Mouse (Mus musculus): ENCODE measurements at regions not wholly inside any gene's neighbourhood (a gene's known extent, or its start where the extent isn't known, plus 50 kb on each side); places are given as distances from the start of the nearest gene placed in this dataset.

- H3K27me3 ChIP-seq (ENCODE audit: control insufficient read depth, insufficient read depth, insufficient read length), result no peaks in the 10 kb centered on the region
- H3K4me3 ChIP-seq, result no peak overlapping the region
- TF ChIP-seq USF1 (IDR thresholded peaks at IDR 0.05; ENCODE audit: low read depth) (no peak), E2F4 (IDR thresholded peaks at IDR 0.05; ENCODE audit: insufficient read depth) (no peak), MAX (IDR thresholded peaks at IDR 0.05; ENCODE audit: low read depth) (no peak), POLR2A (IDR thresholded peaks at IDR 0.05; ENCODE audit: insufficient read length, low read depth) (no peak)
- no peaks in the 10 kb centered on the region for H3K79me2 ChIP-seq (ENCODE audit: control insufficient read depth, insufficient read depth)
- H3K36me3 ChIP-seq (ENCODE audit: control insufficient read depth, insufficient read depth), result no peaks in the 10 kb centered on the region
- H3K4me2 ChIP-seq (ENCODE audit: low read depth), result no peak overlapping the region
- no peak overlapping the region for H3ac ChIP-seq (ENCODE audit: control insufficient read depth, insufficient read length)
Observed at GRCm38 (mm10) chr1:35973386-35973785, 94.8 kb upstream of the Hs6st1 start.

- no peaks in the 10 kb centered on the region for H3K36me3 ChIP-seq (ENCODE audit: control insufficient read depth, insufficient read depth)
- TF ChIP-seq TCF12 (IDR thresholded peaks at IDR 0.05; ENCODE audit: insufficient read depth, poor library complexity, severe bottlenecking) (no peak), MYOD1 (IDR thresholded peaks at IDR 0.05; ENCODE audit: control insufficient read depth in 1 of 3, insufficient read length in 2 of 3, low read depth in 2 of 3) (no peak), CEBPB (IDR thresholded peaks at IDR 0.05; ENCODE audit: insufficient read depth, poor library complexity, severe bottlenecking) (no peak), POLR2AphosphoS2 (IDR thresholded peaks at IDR 0.05; ENCODE audit: insufficient read length, low read depth) (no peak), SRF (IDR thresholded peaks at IDR 0.05; ENCODE audit: control insufficient read depth, insufficient read length, low read depth) (no peak), TCF3 (IDR thresholded peaks at IDR 0.05; ENCODE audit: insufficient read length, low read depth) (no peak), USF1 (IDR thresholded peaks at IDR 0.05; ENCODE audit: low read depth) (no peak), POLR2A (IDR thresholded peaks at IDR 0.05; ENCODE audit: insufficient read length, low read depth) (no peak), MAX (IDR thresholded peaks at IDR 0.05; ENCODE audit: low read depth) (no peak), MYOG (IDR thresholded peaks at IDR 0.05; ENCODE audit: control insufficient read depth in 1 of 3, insufficient read depth in 1 of 3, insufficient read length in 2 of 3, low read depth in 2 of 3) (no peak), E2F4 (IDR thresholded peaks at IDR 0.05; ENCODE audit: insufficient read depth) (no peak), REST (IDR thresholded peaks at IDR 0.05; ENCODE audit: insufficient read depth, insufficient read length) (no peak)
- peak overlapping the region; percentile 27 for H3K4me2 ChIP-seq (ENCODE audit: low read depth)
Observed at GRCm38 (mm10) chr1:35975611-35976208, 92.5 kb upstream of the Hs6st1 start.

GRCm38 (mm10) chr1:35976528-35976927 is 91.7 kb upstream of the Hs6st1 start:
- peak; percentile 50 for TF ChIP-seq USF1 (IDR thresholded peaks at IDR 0.05; ENCODE audit: low read depth)
- no peak for TF ChIP-seq MAX (IDR thresholded peaks at IDR 0.05; ENCODE audit: low read depth)
- TF ChIP-seq CEBPB (IDR thresholded peaks at IDR 0.05; ENCODE audit: insufficient read depth, poor library complexity, severe bottlenecking), result no peak
- H3ac ChIP-seq (ENCODE audit: control insufficient read depth, insufficient read length), result no peak overlapping the region
- H3K79me2 ChIP-seq (ENCODE audit: control insufficient read depth, insufficient read depth), result no peaks in the 10 kb centered on the region
- H3K4me2 ChIP-seq (ENCODE audit: low read depth), result no peak overlapping the region
- H3K36me3 ChIP-seq (ENCODE audit: control insufficient read depth, insufficient read depth), result no peaks in the 10 kb centered on the region
- H3K4me3 ChIP-seq, result no peak overlapping the region
- no peaks in the 10 kb centered on the region for H3K27me3 ChIP-seq (ENCODE audit: control insufficient read depth, insufficient read depth, insufficient read length)

More at GRCm38 (mm10) chr1:35975611-35976208, 92.5 kb upstream of the Hs6st1 start:
- Histone ChIP-seq H3K27me3 (ENCODE audit: control insufficient read depth, insufficient read depth, insufficient read length) (no peaks in the 10 kb centered on the region), H3K79me2 (ENCODE audit: control insufficient read depth, insufficient read depth) (no peaks in the 10 kb centered on the region), H3K4me3 (no peak overlapping the region), H3ac (ENCODE audit: control insufficient read depth, insufficient read length) (no peak overlapping the region)

GRCm38 (mm10) chr1:35978116-35978515 is 90.1 kb upstream of the Hs6st1 start:
- H3ac ChIP-seq (ENCODE audit: control insufficient read depth, insufficient read length), result no peak overlapping the region
- no peak overlapping the region for H3K4me2 ChIP-seq (ENCODE audit: low read depth)
- no peaks in the 10 kb centered on the region for H3K79me2 ChIP-seq (ENCODE audit: control insufficient read depth, insufficient read depth)
- TF ChIP-seq POLR2A (IDR thresholded peaks at IDR 0.05; ENCODE audit: insufficient read length, low read depth) (no peak), E2F4 (IDR thresholded peaks at IDR 0.05; ENCODE audit: insufficient read depth) (no peak), REST (IDR thresholded peaks at IDR 0.05; ENCODE audit: insufficient read depth, insufficient read length) (no peak), CEBPB (IDR thresholded peaks at IDR 0.05; ENCODE audit: insufficient read depth, poor library complexity, severe bottlenecking) (no peak), MAX (IDR thresholded peaks at IDR 0.05; ENCODE audit: low read depth) (no peak), TCF12 (IDR thresholded peaks at IDR 0.05; ENCODE audit: insufficient read depth, poor library complexity, severe bottlenecking) (no peak), MYOD1 (IDR thresholded peaks at IDR 0.05; ENCODE audit: control insufficient read depth in 1 of 3, insufficient read length in 2 of 3, low read depth in 2 of 3) (no peak)
- H3K4me3 ChIP-seq, result no peak overlapping the region
- H3K36me3 ChIP-seq (ENCODE audit: control insufficient read depth, insufficient read depth), result no peaks in the 10 kb centered on the region
- H3K27me3 ChIP-seq (ENCODE audit: control insufficient read depth, insufficient read depth, insufficient read length), result no peaks in the 10 kb centered on the region

GRCm38 (mm10) chr1:35978766-35979165 is 89.4 kb upstream of the Hs6st1 start:
- Histone ChIP-seq H3K27me3 (ENCODE audit: control insufficient read depth, insufficient read depth, insufficient read length) (no peaks in the 10 kb centered on the region), H3K4me2 (ENCODE audit: low read depth) (no peak overlapping the region), H3ac (ENCODE audit: control insufficient read depth, insufficient read length) (no peak overlapping the region), H3K36me3 (ENCODE audit: control insufficient read depth, insufficient read depth) (no peaks in the 10 kb centered on the region), H3K4me3 (no peak overlapping the region), H3K79me2 (ENCODE audit: control insufficient read depth, insufficient read depth) (no peaks in the 10 kb centered on the region)
- TF ChIP-seq CEBPB (IDR thresholded peaks at IDR 0.05; ENCODE audit: insufficient read depth, poor library complexity, severe bottlenecking), result no peak
- no peak for TF ChIP-seq REST (IDR thresholded peaks at IDR 0.05; ENCODE audit: insufficient read depth, insufficient read length)
- no peak for TF ChIP-seq TCF12 (IDR thresholded peaks at IDR 0.05; ENCODE audit: insufficient read depth, poor library complexity, severe bottlenecking)
- TF ChIP-seq MYOG (IDR thresholded peaks at IDR 0.05; ENCODE audit: control insufficient read depth in 1 of 3, insufficient read depth in 1 of 3, insufficient read length in 2 of 3, low read depth in 2 of 3), result no peak
- no peak for TF ChIP-seq POLR2AphosphoS2 (IDR thresholded peaks at IDR 0.05; ENCODE audit: insufficient read length, low read depth)
- no peak for TF ChIP-seq USF1 (IDR thresholded peaks at IDR 0.05; ENCODE audit: low read depth)
- no peak for TF ChIP-seq MAX (IDR thresholded peaks at IDR 0.05; ENCODE audit: low read depth)
